Mouse (Mus musculus): ENCODE measurements at regions not wholly inside any gene's neighbourhood (a gene's known extent, or its start where the extent isn't known, plus 50 kb on each side); places are given as distances from the start of the nearest gene placed in this dataset.
A peak's percentile ranks its signal among the peaks of the same experiment; 100 is the strongest.

GRCm38 (mm10) chr17:65193341-65193740, 347.2 kb downstream of the Tmem232 start:
- DNase-seq (ENCODE audit: low spot score), result no peak

- no peak for DNase-seq (ENCODE audit: low spot score)
Measured at GRCm38 (mm10) chr17:65192432-65193059, 348.0 kb downstream of the Tmem232 start.

GRCm38 (mm10) chr17:65190839-65191591, 349.6 kb downstream of the Tmem232 start:
- DNase-seq (ENCODE audit: low spot score), result no peak

- no peak for DNase-seq (ENCODE audit: low spot score)
Measured at GRCm38 (mm10) chr17:65181164-65181563, 345.3 kb upstream of the 4930583I09Rik start.

- DNase-seq (ENCODE audit: low spot score), result no peak
Measured at GRCm38 (mm10) chr17:65175770-65176169, 339.9 kb upstream of the 4930583I09Rik start.

- no peak for DNase-seq (ENCODE audit: low spot score)
Measured at GRCm38 (mm10) chr17:65174114-65174513, 338.2 kb upstream of the 4930583I09Rik start.

GRCm38 (mm10) chr17:65173236-65173635, 337.4 kb upstream of the 4930583I09Rik start:
- no peak for DNase-seq (ENCODE audit: low spot score)

- DNase-seq (ENCODE audit: low spot score), result no peak
Measured at GRCm38 (mm10) chr17:65170691-65171090, 334.8 kb upstream of the 4930583I09Rik start.

GRCm38 (mm10) chr17:65169981-65170617, 334.2 kb upstream of the 4930583I09Rik start:
- no peak for DNase-seq (ENCODE audit: low spot score)

- DNase-seq (ENCODE audit: low spot score), result peak; percentile 58
Measured at GRCm38 (mm10) chr17:65146376-65146775, 310.5 kb upstream of the 4930583I09Rik start.

- no peak for DNase-seq (ENCODE audit: low spot score)
Measured at GRCm38 (mm10) chr17:65114651-65115050, 278.8 kb upstream of the 4930583I09Rik start.

GRCm38 (mm10) chr17:65113121-65113520, 277.2 kb upstream of the 4930583I09Rik start:
- DNase-seq (ENCODE audit: low spot score), result no peak

- no peak for DNase-seq (ENCODE audit: low spot score)
Measured at GRCm38 (mm10) chr17:65105622-65106021, 269.8 kb upstream of the 4930583I09Rik start.

- no peak for DNase-seq (ENCODE audit: low spot score)
Measured at GRCm38 (mm10) chr17:65101157-65101556, 265.3 kb upstream of the 4930583I09Rik start.

- no peak for DNase-seq (ENCODE audit: low spot score)
Measured at GRCm38 (mm10) chr17:65082249-65082648, 246.4 kb upstream of the 4930583I09Rik start.

- DNase-seq (ENCODE audit: low spot score), result no peak
Measured at GRCm38 (mm10) chr17:65081779-65082086, 245.9 kb upstream of the 4930583I09Rik start.

- DNase-seq (ENCODE audit: low spot score), result no peak
Measured at GRCm38 (mm10) chr17:65081072-65081778, 245.4 kb upstream of the 4930583I09Rik start.

GRCm38 (mm10) chr17:65074878-65075277, 239.0 kb upstream of the 4930583I09Rik start:
- no peak for DNase-seq (ENCODE audit: low spot score)

GRCm38 (mm10) chr17:65071114-65071513, 235.2 kb upstream of the 4930583I09Rik start:
- no peak for DNase-seq (ENCODE audit: low spot score)

GRCm38 (mm10) chr17:65066135-65066534, 230.3 kb upstream of the 4930583I09Rik start:
- no peak for DNase-seq (ENCODE audit: low spot score)

- no peak for DNase-seq (ENCODE audit: low spot score)
Measured at GRCm38 (mm10) chr17:65056059-65056458, 220.2 kb upstream of the 4930583I09Rik start.

GRCm38 (mm10) chr17:65049860-65050482, 214.1 kb upstream of the 4930583I09Rik start:
- no peak for DNase-seq (ENCODE audit: low spot score)

Data from adipocyte (in vitro differentiated cells).